Mouse (Mus musculus): Measurements from ENCODE around the gene Calr3. TPM values are rescaled to one million over a fixed set of nuclear protein-coding genes. Genes with fewer than 3 reads are reported as not detected.
A peak's percentile ranks its signal among the peaks of the same experiment; 100 is the strongest.

The Calr3 gene
- polyA plus RNA-seq, 1 experiment from 2014 or later = 1.2 TPM

- H3K9ac ChIP-seq (replicated peaks; ENCODE audit: low read length) = no peak overlapping the region
- 88% methylated on average over 4 of the region's 4 CpGs for WGBS
- H3K4me3 ChIP-seq (ENCODE audit: low read depth, low read length) = no peak overlapping the region
- H3K9me3 ChIP-seq (replicated peaks; ENCODE audit: control insufficient read depth, low read length) = no peaks in the 10 kb centered on the region
- no peak overlapping the region for H3K27ac ChIP-seq (replicated peaks; ENCODE audit: low read depth, low read length)
- no peak overlapping the region for H3K4me2 ChIP-seq (ENCODE audit: low read depth, low read length)
- no peak for DNase-seq (ENCODE audit: low spot score)
- no peaks in the 10 kb centered on the region for H3K27me3 ChIP-seq (ENCODE audit: control insufficient read depth, insufficient read depth, low read length)
- peaks cover 7% of the 10 kb centered on the region for H3K36me3 ChIP-seq (replicated peaks; ENCODE audit: control insufficient read depth, insufficient read depth, low read depth, low read length)
- H3K4me1 ChIP-seq (ENCODE audit: control insufficient read depth, insufficient read depth, low read length) = no peaks in the 10 kb centered on the region
- ATAC-seq (replicated peaks; ENCODE audit: insufficient number of reproducible peaks, low FRiP score, low TSS enrichment, low read depth) = no peak
Measured at GRCm38 (mm10) chr8:72455317-72455716, 11.6 kb upstream of the Calr3 start.

- Histone ChIP-seq H3K9ac (replicated peaks; ENCODE audit: low read length) (no peak overlapping the region), H3K4me3 (ENCODE audit: low read depth, low read length) (no peak overlapping the region), H3K9me3 (replicated peaks; ENCODE audit: control insufficient read depth, low read length) (no peaks in the 10 kb centered on the region), H3K27me3 (ENCODE audit: control insufficient read depth, insufficient read depth, low read length) (no peaks in the 10 kb centered on the region), H3K27ac (replicated peaks; ENCODE audit: low read depth, low read length) (no peak overlapping the region), H3K4me2 (ENCODE audit: low read depth, low read length) (no peak overlapping the region), H3K4me1 (ENCODE audit: control insufficient read depth, insufficient read depth, low read length) (no peaks in the 10 kb centered on the region), H3K36me3 (replicated peaks; ENCODE audit: control insufficient read depth, insufficient read depth, low read depth, low read length) (peaks cover 5% of the 10 kb centered on the region)
- ATAC-seq (replicated peaks; ENCODE audit: insufficient number of reproducible peaks, low FRiP score, low TSS enrichment, low read depth) (no peak), DNase-seq (ENCODE audit: low spot score) (no peak)
- WGBS = 97% methylated on average over 2 of the region's 2 CpGs
Measured at GRCm38 (mm10) chr8:72453904-72454303, 10.2 kb upstream of the Calr3 start.

GRCm38 (mm10) chr8:72451516-72451915 lies 7.8 kb upstream of the Calr3 start:
- Histone ChIP-seq H3K36me3 (replicated peaks; ENCODE audit: control insufficient read depth, insufficient read depth, low read depth, low read length) (peaks cover 5% of the 10 kb centered on the region), H3K9ac (replicated peaks; ENCODE audit: low read length) (no peak overlapping the region), H3K4me1 (ENCODE audit: control insufficient read depth, insufficient read depth, low read length) (no peaks in the 10 kb centered on the region), H3K9me3 (replicated peaks; ENCODE audit: control insufficient read depth, low read length) (no peaks in the 10 kb centered on the region), H3K27me3 (ENCODE audit: control insufficient read depth, insufficient read depth, low read length) (no peaks in the 10 kb centered on the region), H3K4me2 (ENCODE audit: low read depth, low read length) (no peak overlapping the region), H3K4me3 (ENCODE audit: low read depth, low read length) (no peak overlapping the region), H3K27ac (replicated peaks; ENCODE audit: low read depth, low read length) (no peak overlapping the region)
- no peak for ATAC-seq (replicated peaks; ENCODE audit: insufficient number of reproducible peaks, low FRiP score, low TSS enrichment, low read depth)
- 89% methylated on average over 8 of the region's 8 CpGs for WGBS
- DNase-seq (ENCODE audit: low spot score) = no peak

- H3K4me1 ChIP-seq (ENCODE audit: control insufficient read depth, insufficient read depth, low read length) = no peaks in the 10 kb centered on the region
- no peak overlapping the region for H3K27ac ChIP-seq (replicated peaks; ENCODE audit: low read depth, low read length)
- H3K9me3 ChIP-seq (replicated peaks; ENCODE audit: control insufficient read depth, low read length) = no peaks in the 10 kb centered on the region
- no peak for ATAC-seq (replicated peaks; ENCODE audit: insufficient number of reproducible peaks, low FRiP score, low TSS enrichment, low read depth)
- H3K4me3 ChIP-seq (ENCODE audit: low read depth, low read length) = no peak overlapping the region
- WGBS = 92% methylated on average over 6 of the region's 6 CpGs
- H3K27me3 ChIP-seq (ENCODE audit: control insufficient read depth, insufficient read depth, low read length) = no peaks in the 10 kb centered on the region
- peaks cover 3% of the 10 kb centered on the region; the same call in 1 of the 2 replicates for H3K36me3 ChIP-seq (replicated peaks; ENCODE audit: control insufficient read depth, insufficient read depth, low read depth, low read length)
- H3K9ac ChIP-seq (replicated peaks; ENCODE audit: low read length) = no peak overlapping the region
- H3K4me2 ChIP-seq (ENCODE audit: low read depth, low read length) = no peak overlapping the region
- no peak for DNase-seq (ENCODE audit: low spot score)
Measured at GRCm38 (mm10) chr8:72445071-72445470, 1.4 kb upstream of the Calr3 start.

GRCm38 (mm10) chr8:72443994-72444350 lies 302 bp upstream of the Calr3 start:
- DNase-seq (ENCODE audit: low spot score) (no peak), ATAC-seq (replicated peaks; ENCODE audit: insufficient number of reproducible peaks, low FRiP score, low TSS enrichment, low read depth) (peak; percentile 58; the same call in 1 of the 2 replicates)
- peak overlapping the region; percentile 45 for H3K4me2 ChIP-seq (ENCODE audit: low read depth, low read length)
- H3K27me3 ChIP-seq (ENCODE audit: control insufficient read depth, insufficient read depth, low read length) = no peaks in the 10 kb centered on the region
- WGBS = 39% methylated on average over 6 of the region's 6 CpGs
- no peaks in the 10 kb centered on the region for H3K36me3 ChIP-seq (replicated peaks; ENCODE audit: control insufficient read depth, insufficient read depth, low read depth, low read length)
- no peaks in the 10 kb centered on the region for H3K9me3 ChIP-seq (replicated peaks; ENCODE audit: control insufficient read depth, low read length)
- H3K4me3 ChIP-seq (ENCODE audit: low read depth, low read length) = peak overlapping the region; percentile 42
- peak overlapping the region; percentile 79 for H3K9ac ChIP-seq (replicated peaks; ENCODE audit: low read length)
- no peak overlapping the region for H3K27ac ChIP-seq (replicated peaks; ENCODE audit: low read depth, low read length)
- no peaks in the 10 kb centered on the region for H3K4me1 ChIP-seq (ENCODE audit: control insufficient read depth, insufficient read depth, low read length)

GRCm38 (mm10) chr8:72438248-72439015 lies 5.2 kb downstream of the Calr3 start:
- H3K4me3 ChIP-seq (ENCODE audit: low read depth, low read length) = no peak overlapping the region
- H3K9ac ChIP-seq (replicated peaks; ENCODE audit: low read length) = no peak overlapping the region
- no peak for ATAC-seq (replicated peaks; ENCODE audit: insufficient number of reproducible peaks, low FRiP score, low TSS enrichment, low read depth)
- WGBS = 76% methylated on average over 8 of the region's 8 CpGs
- H3K4me2 ChIP-seq (ENCODE audit: low read depth, low read length) = no peak overlapping the region
- H3K36me3 ChIP-seq (replicated peaks; ENCODE audit: control insufficient read depth, insufficient read depth, low read depth, low read length) = no peaks in the 10 kb centered on the region
- no peak overlapping the region for H3K27ac ChIP-seq (replicated peaks; ENCODE audit: low read depth, low read length)
- DNase-seq (ENCODE audit: low spot score) = no peak
- H3K9me3 ChIP-seq (replicated peaks; ENCODE audit: control insufficient read depth, low read length) = no peaks in the 10 kb centered on the region
- no peaks in the 10 kb centered on the region for H3K27me3 ChIP-seq (ENCODE audit: control insufficient read depth, insufficient read depth, low read length)
- H3K4me1 ChIP-seq (ENCODE audit: control insufficient read depth, insufficient read depth, low read length) = no peaks in the 10 kb centered on the region

- Histone ChIP-seq H3K4me3 (ENCODE audit: low read depth, low read length) (no peak overlapping the region), H3K27ac (replicated peaks; ENCODE audit: low read depth, low read length) (no peak overlapping the region), H3K27me3 (ENCODE audit: control insufficient read depth, insufficient read depth, low read length) (no peaks in the 10 kb centered on the region), H3K9me3 (replicated peaks; ENCODE audit: control insufficient read depth, low read length) (no peaks in the 10 kb centered on the region), H3K9ac (replicated peaks; ENCODE audit: low read length) (no peak overlapping the region), H3K4me1 (ENCODE audit: control insufficient read depth, insufficient read depth, low read length) (no peaks in the 10 kb centered on the region), H3K4me2 (ENCODE audit: low read depth, low read length) (no peak overlapping the region), H3K36me3 (replicated peaks; ENCODE audit: control insufficient read depth, insufficient read depth, low read depth, low read length) (no peaks in the 10 kb centered on the region)
- ATAC-seq (replicated peaks; ENCODE audit: insufficient number of reproducible peaks, low FRiP score, low TSS enrichment, low read depth) (no peak), DNase-seq (ENCODE audit: low spot score) (no peak)
- WGBS = 74% methylated on average over 2 of the region's 2 CpGs
Measured at GRCm38 (mm10) chr8:72434952-72435351, 8.7 kb downstream of the Calr3 start.

GRCm38 (mm10) chr8:72429676-72430075 lies 14.0 kb downstream of the Calr3 start:
- Histone ChIP-seq H3K36me3 (replicated peaks; ENCODE audit: control insufficient read depth, insufficient read depth, low read depth, low read length) (no peaks in the 10 kb centered on the region), H3K27ac (replicated peaks; ENCODE audit: low read depth, low read length) (no peak overlapping the region), H3K9me3 (replicated peaks; ENCODE audit: control insufficient read depth, low read length) (no peaks in the 10 kb centered on the region), H3K4me1 (ENCODE audit: control insufficient read depth, insufficient read depth, low read length) (no peaks in the 10 kb centered on the region), H3K9ac (replicated peaks; ENCODE audit: low read length) (no peak overlapping the region), H3K27me3 (ENCODE audit: control insufficient read depth, insufficient read depth, low read length) (no peaks in the 10 kb centered on the region), H3K4me2 (ENCODE audit: low read depth, low read length) (no peak overlapping the region), H3K4me3 (ENCODE audit: low read depth, low read length) (no peak overlapping the region)
- 56% methylated on average over 13 of the region's 13 CpGs for whole genome bisulfite sequencing
- DNase-seq (ENCODE audit: low spot score) (no peak), ATAC-seq (replicated peaks; ENCODE audit: insufficient number of reproducible peaks, low FRiP score, low TSS enrichment, low read depth) (no peak)
